Mouse (Mus musculus): Measurements from ENCODE around the gene Serpina16.
A peak's percentile ranks its signal among the peaks of the same experiment; 100 is the strongest.

The Serpina16 gene

DNA sequence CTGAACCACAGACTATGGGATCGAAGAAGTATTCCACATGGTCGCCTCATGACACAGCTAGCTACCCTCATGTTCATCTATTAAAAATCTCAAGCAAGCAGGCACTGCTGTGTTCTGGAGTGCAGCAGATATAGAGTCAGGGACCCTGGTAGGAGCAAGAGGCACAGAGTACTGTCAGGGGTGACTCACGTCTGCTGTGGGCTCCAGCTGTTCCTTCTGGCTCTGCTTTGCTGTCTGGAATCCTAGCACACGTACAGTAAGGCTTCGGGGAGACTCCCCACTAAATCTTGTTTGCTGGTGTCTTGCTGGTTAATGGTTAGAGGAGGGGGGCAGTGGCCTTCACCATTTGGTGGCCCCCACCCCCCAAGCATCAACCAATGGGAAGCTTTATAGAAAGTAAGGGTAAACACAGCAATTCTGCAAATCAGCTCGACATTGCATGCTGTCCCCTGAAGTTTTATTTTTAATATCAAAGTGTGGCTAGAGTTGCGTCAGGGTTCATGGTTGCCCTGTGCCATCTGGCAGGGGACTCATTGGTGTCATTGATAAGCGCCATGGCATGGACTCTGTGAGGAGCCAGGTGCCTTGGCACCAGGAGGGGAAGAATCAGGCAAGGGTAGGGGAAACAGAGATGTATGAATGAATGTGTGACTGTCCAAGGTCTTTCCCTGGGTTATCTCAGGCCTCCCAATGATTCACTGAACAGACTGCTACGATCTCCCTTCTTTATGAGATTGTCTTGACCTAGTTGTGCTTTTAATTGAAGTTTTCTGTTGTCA lies 18.9 kb downstream of the Serpina16 start, which contains the start of gene Serpina6:
Gene Serpina6 (minus strand): TSS at position 365 of the 779 bp plus-strand sequence.
- DNase-seq (ENCODE audit: low spot score) = no peak

DNA sequence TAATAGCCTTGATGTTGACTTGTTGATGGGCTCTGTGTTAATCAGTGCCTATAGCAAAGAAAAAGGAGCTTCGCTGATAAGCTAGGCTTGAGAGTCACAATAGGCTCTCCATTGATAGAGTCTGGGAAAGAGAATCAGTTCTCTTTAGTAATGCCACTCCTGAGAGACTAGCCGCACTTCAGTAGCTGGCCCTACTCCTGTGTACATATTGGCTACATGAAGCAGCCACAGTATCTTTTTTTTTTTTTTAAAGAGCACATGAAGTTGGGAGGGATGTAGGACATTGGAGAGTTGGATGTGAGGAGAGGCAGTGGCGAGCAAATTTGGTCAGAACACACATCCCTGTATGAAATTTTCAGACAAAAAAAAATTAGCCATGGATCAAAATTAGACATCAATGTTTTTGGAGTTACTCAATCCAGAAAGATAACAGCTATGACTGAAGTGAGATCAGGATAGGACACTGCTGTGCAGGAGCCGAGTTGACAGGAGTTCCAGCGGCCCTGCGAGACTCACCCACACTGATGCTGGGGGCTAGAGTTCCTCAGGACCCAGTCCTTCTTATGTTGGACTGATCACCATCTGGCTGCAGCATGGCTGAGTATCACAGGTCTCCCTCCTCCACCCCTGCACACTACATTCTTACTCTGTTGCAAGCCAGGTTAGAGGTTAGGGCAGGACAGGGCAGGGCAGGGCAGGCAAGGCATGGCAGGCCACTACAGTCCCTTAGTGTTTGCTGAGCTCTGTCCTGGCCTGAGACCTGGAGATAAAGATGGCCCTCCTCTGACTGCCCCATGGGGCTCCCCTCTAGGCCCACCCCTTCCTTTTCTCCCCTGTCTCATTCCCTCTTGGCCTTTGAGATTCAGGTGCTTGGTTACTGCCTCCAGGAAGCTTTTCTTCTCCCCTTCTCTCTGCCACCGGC lies 20.6 kb downstream of the Serpina16 start:
- DNase-seq (ENCODE audit: low spot score) = no peak

DNA sequence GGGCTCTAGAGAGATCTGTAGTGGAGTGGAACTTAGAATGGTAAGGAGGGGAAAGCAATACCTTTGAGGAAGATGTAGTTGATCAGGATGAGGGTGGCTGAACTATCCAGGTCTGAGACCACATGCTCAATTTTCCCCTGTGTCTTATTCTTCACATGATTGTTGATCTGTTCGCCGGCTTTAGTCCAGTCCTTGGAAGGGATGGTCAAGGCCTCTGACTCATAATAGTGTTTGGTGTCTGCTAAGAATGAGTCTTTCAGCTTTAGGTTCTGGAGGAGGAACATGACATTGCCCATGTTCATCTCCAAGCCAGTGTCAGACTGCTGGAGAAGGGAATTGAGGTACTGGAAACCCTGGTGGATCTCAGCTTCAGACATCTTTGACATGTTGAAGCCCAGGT lies 22.1 kb downstream of the Serpina16 start:
- no peak for DNase-seq (ENCODE audit: low spot score)

DNA sequence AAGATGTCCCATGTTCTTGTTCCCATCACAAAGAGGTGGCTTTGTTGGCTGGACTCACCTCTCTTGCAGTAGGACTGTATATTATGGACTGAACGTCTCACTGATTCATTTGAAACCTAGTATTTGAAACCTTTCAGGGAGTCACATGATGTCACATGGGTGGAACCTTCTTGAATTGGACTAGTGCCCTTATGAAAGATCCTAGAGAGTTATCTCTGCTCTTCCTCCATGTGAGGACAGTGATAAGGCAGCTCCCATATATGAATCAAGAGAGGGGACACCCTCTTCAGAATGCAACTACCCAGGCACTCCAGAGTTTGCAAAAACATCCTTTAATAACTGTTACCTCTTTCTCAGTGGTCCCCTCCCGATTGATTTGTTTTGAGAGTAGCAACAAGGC lies 29.6 kb downstream of the Serpina16 start:
- DNase-seq (ENCODE audit: low spot score) = no peak

DNA sequence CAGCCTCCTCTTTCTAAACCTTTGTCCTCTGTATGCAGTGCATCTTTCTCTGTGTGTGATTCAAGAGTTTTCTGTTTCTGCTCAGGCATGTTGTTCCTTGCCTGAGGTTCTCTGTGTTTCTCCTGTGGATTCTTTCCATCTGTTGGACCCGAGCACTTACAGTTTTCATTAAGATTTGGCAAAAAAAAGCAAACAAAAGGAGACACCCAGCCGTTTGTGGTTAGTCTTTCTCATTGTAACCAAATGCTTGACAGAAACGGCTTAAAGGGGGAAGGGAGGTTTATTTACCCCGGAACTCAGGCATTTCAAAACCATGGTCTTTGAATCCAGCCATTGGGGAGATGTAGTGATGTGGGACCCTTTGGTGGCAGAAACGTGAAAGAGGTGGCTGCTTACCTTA lies 31.3 kb downstream of the Serpina16 start:
- DNase-seq (ENCODE audit: low spot score) = no peak

DNA sequence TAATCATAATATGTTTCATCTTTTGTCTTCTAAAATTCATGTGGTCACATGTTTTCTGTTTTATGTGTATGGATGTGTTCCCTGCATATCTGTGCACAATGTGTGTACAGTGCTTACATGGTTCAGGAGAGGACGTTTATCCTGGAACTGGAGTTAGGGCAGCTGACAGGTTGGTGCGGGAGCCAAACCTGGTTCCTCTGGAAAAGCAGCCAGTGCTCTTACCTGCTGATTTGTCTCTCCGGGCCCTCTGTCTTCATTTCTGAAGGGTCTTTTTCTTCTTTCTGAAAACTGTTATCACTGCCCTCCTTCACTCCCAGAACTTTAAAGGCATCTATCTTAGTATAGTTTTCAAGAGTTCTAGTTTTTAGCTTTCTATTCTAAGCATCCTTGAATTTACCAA lies 32.1 kb downstream of the Serpina16 start:
- DNase-seq (ENCODE audit: low spot score) = no peak

DNA sequence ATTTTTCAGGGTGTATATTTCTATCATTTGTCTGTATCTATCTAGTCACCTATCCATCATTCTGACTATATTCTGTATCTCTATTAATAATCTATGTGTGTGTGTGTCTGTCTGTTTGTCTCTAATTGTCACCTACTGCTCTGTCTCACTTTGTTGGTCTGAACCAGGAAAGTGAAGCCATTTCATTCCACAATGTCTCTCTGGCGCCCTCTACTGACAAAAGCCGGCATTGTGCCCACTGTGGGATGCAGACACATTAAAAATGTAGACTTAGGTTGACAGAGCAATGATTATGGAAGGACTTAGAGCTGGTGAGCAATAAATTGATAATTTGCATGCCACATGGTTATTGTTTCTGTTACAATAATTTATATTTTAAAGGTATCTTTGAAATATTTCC lies 32.6 kb downstream of the Serpina16 start:
- peak; percentile 57 for DNase-seq (ENCODE audit: low spot score)

DNA sequence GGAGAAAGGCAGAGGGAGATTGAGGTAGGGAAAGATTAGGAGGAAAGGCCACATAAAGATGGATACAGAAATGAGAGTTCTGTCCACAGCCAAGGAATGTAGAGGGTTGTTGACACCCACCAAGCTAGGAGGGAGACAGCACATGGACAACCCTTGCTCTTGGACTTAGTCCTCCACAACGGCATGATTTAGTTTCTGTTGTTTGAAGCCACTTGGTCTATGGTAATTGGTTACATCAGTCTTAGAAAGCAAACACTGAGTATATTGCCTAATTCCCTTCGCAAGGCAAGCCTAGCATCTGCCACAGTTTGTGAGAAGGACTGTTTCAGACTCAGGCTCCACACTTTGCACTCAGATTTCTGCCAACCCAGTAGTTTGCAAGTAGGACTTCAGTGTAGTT lies 40.1 kb downstream of the Serpina16 start:
- no peak for DNase-seq (ENCODE audit: low spot score)

DNA sequence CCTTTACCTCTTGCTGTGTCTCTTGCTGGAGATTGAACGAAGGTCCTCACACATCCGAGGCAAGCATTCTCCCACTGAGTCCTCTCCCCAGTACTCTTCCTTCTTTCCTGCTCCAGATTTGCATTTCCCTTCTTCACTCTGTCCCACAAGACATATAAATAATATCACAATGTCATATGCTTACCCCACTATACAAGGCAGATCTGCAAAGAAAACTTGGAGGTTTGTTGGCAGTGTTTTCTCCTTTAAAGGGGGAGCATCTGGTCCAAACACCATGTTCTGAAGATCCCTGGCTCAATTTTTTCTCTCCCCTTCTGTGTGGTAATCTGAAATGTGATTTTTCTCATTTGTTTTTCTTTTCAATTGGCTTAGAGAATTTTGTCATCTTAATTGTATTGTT lies 41.5 kb downstream of the Serpina16 start:
- no peak for DNase-seq (ENCODE audit: low spot score)

DNA sequence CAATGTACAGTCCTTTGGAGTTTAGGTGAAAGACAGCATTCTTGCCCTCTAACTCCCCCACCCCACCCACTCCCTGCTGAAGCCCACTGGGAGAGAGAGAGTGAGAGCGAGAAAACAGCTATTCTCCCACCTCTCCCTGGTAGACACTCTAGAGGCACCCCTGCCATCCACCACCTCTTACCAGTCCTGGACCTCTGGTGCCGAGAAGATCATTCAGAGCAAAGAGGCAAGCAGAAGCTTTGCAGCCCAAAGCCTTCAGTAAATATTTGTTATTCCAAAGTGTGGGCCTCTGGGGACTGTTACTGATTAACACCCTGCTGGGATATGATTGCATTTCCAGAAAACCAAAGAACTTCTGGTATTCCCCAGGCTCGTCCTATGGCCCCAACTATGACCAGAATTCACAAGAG lies 44.7 kb downstream of the Serpina16 start, which contains the start of gene Serpina10:
Gene Serpina10 (minus strand): TSS at position 242 of the 410 bp plus-strand sequence.
- no peak for DNase-seq (ENCODE audit: low spot score)

Measured in urinary bladder, postnatal 10 days (tissue).